Mouse (Mus musculus): ENCODE measurements at regions not wholly inside any gene's neighbourhood (a gene's known extent, or its start where the extent isn't known, plus 50 kb on each side); places are given as distances from the start of the nearest gene placed in this dataset.

DNA sequence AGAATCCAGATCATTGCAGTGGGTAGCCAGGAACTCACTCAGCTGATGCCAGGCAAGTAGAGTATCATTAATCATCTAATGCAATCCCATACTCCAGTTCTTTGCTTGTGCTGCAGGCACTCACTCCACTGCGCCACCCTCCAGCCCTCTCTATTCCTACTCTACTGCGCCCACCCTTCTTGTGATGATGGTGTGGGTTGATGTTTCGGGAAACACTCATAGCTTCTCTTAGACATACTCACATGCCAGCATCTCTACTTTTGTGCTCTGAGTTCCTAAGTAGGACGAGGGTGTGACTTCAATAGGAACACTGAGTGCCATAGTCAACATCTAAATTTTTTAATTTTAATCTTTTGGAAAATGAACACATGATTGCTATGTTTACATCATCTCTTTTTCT lies 57.7 kb upstream of the Rgma start:
- no peak for ATAC-seq

DNA sequence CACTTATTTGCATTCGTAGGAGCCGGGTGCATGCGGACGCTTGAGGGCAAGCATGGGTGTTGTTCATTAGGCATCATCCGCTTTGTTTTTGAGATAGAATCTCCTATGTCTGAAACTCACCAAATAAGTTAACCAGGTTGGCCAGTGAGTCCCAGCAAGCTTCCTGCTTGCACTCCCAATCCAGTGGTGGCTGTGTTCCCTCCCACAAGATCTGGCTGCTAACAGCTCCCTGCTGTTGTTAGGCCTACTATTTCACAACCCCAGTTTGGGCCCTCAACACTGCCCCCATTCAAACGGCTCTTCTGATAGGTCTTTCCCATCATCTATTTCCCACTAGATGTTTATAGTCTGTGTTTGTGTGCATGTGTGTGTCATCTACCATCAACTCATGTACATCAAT lies 56.3 kb upstream of the Rgma start:
- Histone ChIP-seq H3K9ac (ENCODE audit: low read depth, low read length) (no peak overlapping the region), H3K27ac (ENCODE audit: low read length) (no peak overlapping the region), H3K9me3 (replicated peaks; ENCODE audit: control insufficient read depth, low read length, poor library complexity, severe bottlenecking) (no peaks in the 10 kb centered on the region), H3K4me3 (ENCODE audit: low read depth, low read length) (no peak overlapping the region), H3K27me3 (ENCODE audit: control insufficient read depth, insufficient read depth, low read depth, low read length) (no peaks in the 10 kb centered on the region), H3K36me3 (ENCODE audit: control insufficient read depth, insufficient read depth, low read length) (no peaks in the 10 kb centered on the region), H3K4me2 (ENCODE audit: low read length) (no peak overlapping the region), H3K4me1 (ENCODE audit: control insufficient read depth, insufficient read depth, low read length) (no peaks in the 10 kb centered on the region)
- ATAC-seq, result no peak
- WGBS, result 94% methylated on average over 6 of the region's 6 CpGs

More for the DNA sequence above, 57.7 kb upstream of the Rgma start:
- Histone ChIP-seq H3K4me1 (ENCODE audit: control insufficient read depth, insufficient read depth, low read length) (no peaks in the 10 kb centered on the region), H3K27ac (ENCODE audit: low read length) (no peak overlapping the region), H3K9me3 (replicated peaks; ENCODE audit: control insufficient read depth, low read length, poor library complexity, severe bottlenecking) (no peaks in the 10 kb centered on the region), H3K27me3 (ENCODE audit: control insufficient read depth, insufficient read depth, low read depth, low read length) (no peaks in the 10 kb centered on the region), H3K4me3 (ENCODE audit: low read depth, low read length) (no peak overlapping the region), H3K36me3 (ENCODE audit: control insufficient read depth, insufficient read depth, low read length) (no peaks in the 10 kb centered on the region), H3K4me2 (ENCODE audit: low read length) (no peak overlapping the region), H3K9ac (ENCODE audit: low read depth, low read length) (no peak overlapping the region)
- 94% methylated on average over 4 of the region's 4 CpGs for WGBS

DNA sequence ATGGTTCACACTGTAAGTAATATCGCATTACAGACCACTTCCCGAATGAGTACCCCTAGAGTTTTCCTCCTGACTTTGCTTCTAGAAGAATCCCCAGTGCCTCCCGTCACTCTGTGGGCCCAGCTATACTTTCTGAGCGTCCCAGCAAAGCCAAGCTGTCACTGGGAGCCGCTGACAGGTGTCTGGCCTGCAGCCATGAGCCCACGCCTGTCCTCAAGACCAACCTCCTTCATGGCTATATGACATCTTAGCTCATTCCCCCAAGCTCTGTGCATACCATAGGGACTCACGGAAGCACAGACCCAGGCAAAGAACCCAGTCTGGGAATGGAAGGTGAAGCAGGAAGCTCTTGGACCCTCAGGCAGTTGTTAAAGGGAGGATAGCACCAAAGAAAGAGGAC lies 55.3 kb upstream of the Rgma start:
- H3K27ac ChIP-seq (ENCODE audit: low read length), result no peak overlapping the region
- WGBS, result 82% methylated on average over 7 of the region's 7 CpGs

GRCm38 (mm10) chr7:73322466-73323151 lies 52.7 kb upstream of the Rgma start:
- 83% methylated on average over 8 of the region's 8 CpGs for WGBS
- Histone ChIP-seq H3K9me3 (replicated peaks; ENCODE audit: control insufficient read depth, low read length, poor library complexity, severe bottlenecking) (no peaks in the 10 kb centered on the region), H3K27me3 (ENCODE audit: control insufficient read depth, insufficient read depth, low read depth, low read length) (no peaks in the 10 kb centered on the region), H3K9ac (ENCODE audit: low read depth, low read length) (no peak overlapping the region), H3K4me2 (ENCODE audit: low read length) (no peak overlapping the region), H3K27ac (ENCODE audit: low read length) (no peak overlapping the region), H3K36me3 (ENCODE audit: control insufficient read depth, insufficient read depth, low read length) (no peaks in the 10 kb centered on the region), H3K4me1 (ENCODE audit: control insufficient read depth, insufficient read depth, low read length) (no peaks in the 10 kb centered on the region), H3K4me3 (ENCODE audit: low read depth, low read length) (no peak overlapping the region)
- no peak for ATAC-seq

More for the DNA sequence above, 55.3 kb upstream of the Rgma start:
- Histone ChIP-seq H3K36me3 (ENCODE audit: control insufficient read depth, insufficient read depth, low read length) (no peaks in the 10 kb centered on the region), H3K27me3 (ENCODE audit: control insufficient read depth, insufficient read depth, low read depth, low read length) (no peaks in the 10 kb centered on the region), H3K4me2 (ENCODE audit: low read length) (no peak overlapping the region), H3K4me3 (ENCODE audit: low read depth, low read length) (no peak overlapping the region), H3K9ac (ENCODE audit: low read depth, low read length) (no peak overlapping the region), H3K9me3 (replicated peaks; ENCODE audit: control insufficient read depth, low read length, poor library complexity, severe bottlenecking) (no peaks in the 10 kb centered on the region), H3K4me1 (ENCODE audit: control insufficient read depth, insufficient read depth, low read length) (no peaks in the 10 kb centered on the region)
- no peak for ATAC-seq

GRCm38 (mm10) chr7:73323556-73323955 lies 51.8 kb upstream of the Rgma start:
- Histone ChIP-seq H3K36me3 (ENCODE audit: control insufficient read depth, insufficient read depth, low read length) (no peaks in the 10 kb centered on the region), H3K4me2 (ENCODE audit: low read length) (no peak overlapping the region), H3K27ac (ENCODE audit: low read length) (no peak overlapping the region), H3K9ac (ENCODE audit: low read depth, low read length) (no peak overlapping the region), H3K4me1 (ENCODE audit: control insufficient read depth, insufficient read depth, low read length) (no peaks in the 10 kb centered on the region), H3K9me3 (replicated peaks; ENCODE audit: control insufficient read depth, low read length, poor library complexity, severe bottlenecking) (no peaks in the 10 kb centered on the region), H3K27me3 (ENCODE audit: control insufficient read depth, insufficient read depth, low read depth, low read length) (no peaks in the 10 kb centered on the region), H3K4me3 (ENCODE audit: low read depth, low read length) (no peak overlapping the region)
- 56% methylated on average over 12 of the region's 12 CpGs for WGBS
- no peak for ATAC-seq

- 96% methylated on average over 5 of the region's 5 CpGs for WGBS
- Histone ChIP-seq H3K4me3 (ENCODE audit: low read depth, low read length) (no peak overlapping the region), H3K9ac (ENCODE audit: low read depth, low read length) (no peak overlapping the region), H3K4me2 (ENCODE audit: low read length) (no peak overlapping the region), H3K4me1 (ENCODE audit: control insufficient read depth, insufficient read depth, low read length) (no peaks in the 10 kb centered on the region), H3K36me3 (ENCODE audit: control insufficient read depth, insufficient read depth, low read length) (no peaks in the 10 kb centered on the region), H3K27me3 (ENCODE audit: control insufficient read depth, insufficient read depth, low read depth, low read length) (no peaks in the 10 kb centered on the region), H3K27ac (ENCODE audit: low read length) (no peak overlapping the region), H3K9me3 (replicated peaks; ENCODE audit: control insufficient read depth, low read length, poor library complexity, severe bottlenecking) (no peaks in the 10 kb centered on the region)
- no peak for ATAC-seq
Measured at GRCm38 (mm10) chr7:73325503-73325902, 49.8 kb upstream of the Rgma start.
